Mouse (Mus musculus) embryonic facial prominence, embryonic 10.5 days (tissue): ENCODE results near the gene Ly6g5c. TPM values are rescaled to one million over a fixed set of nuclear protein-coding genes. Genes with fewer than 3 reads are reported as not detected.
"Not testable (repeated sequence)": the region's sequence is repeated elsewhere in the genome, so short reads cannot be mapped to it uniquely, and the experiment has no call there.

ENCODE experiments used
- DNase-seq: peaks from one replicate; pipeline ENCODE4 v3.0.0-alpha.2; 2017; ENCODE audit warnings: low spot score
- H3K27ac ChIP-seq: fragments of 300-500 bp; sonication (generic); replicated peaks from 2 replicates; pipeline ENCODE4 v1.5.1; 2016; ENCODE audit warnings: mild to moderate bottlenecking
- H3K27me3 ChIP-seq: fragments of 300-500 bp; sonication (generic); replicated peaks from 2 replicates; pipeline ENCODE4 v1.6.1; 2016; ENCODE audit warnings: low read depth, mild to moderate bottlenecking; ENCODE audit not compliant: poor library complexity, severe bottlenecking
- H3K36me3 ChIP-seq: fragments of 300-500 bp; sonication (generic); replicated peaks from 2 replicates; pipeline ENCODE4 v1.6.1; 2016; ENCODE audit warnings: mild to moderate bottlenecking, moderate library complexity
- H3K4me1 ChIP-seq: fragments of 300-500 bp; sonication (generic); 2 replicates; pipeline ENCODE4 v1.6.1; 2016
- H3K4me3 ChIP-seq: fragments of 300-500 bp; sonication (generic); 2 replicates; pipeline ENCODE4 v1.5.1; 2016; ENCODE audit warnings: mild to moderate bottlenecking, moderate library complexity
- H3K9me3 ChIP-seq: fragments of 300-500 bp; sonication (generic); 2 replicates; pipeline ENCODE4 v1.6.1; 2016; ENCODE audit warnings: mild to moderate bottlenecking
- WGBS: fragments of 180-500 bp; shearing (Covaris S2); methylation state at CpG from one replicate; pipeline ENCODE4 v1.1.7; 2016; 5-methylcytosine and 5-hydroxymethylcytosine counted together
- polyA plus RNA-seq: library from polyadenylated mRNA; unstranded; fragments of >200 nt; fragmentation: Nextera tagmentation; extraction: Ambion mirVana; gene quantifications from 2 replicates; pipeline ENCODE4 v1.2.1, GENCODE M21; 2016

The Ly6g5c gene
- polyA plus RNA-seq, 1 experiment from 2014 or later: not detected

GRCm38 (mm10) chr17:35104079-35104478, 4.0 kb upstream of the Ly6g5c start:
- H3K36me3 ChIP-seq: peaks cover 52% of the 10 kb centered on the region
- DNase-seq: no peak
- 91% methylated on average over 7 of the region's 7 CpGs for WGBS

GRCm38 (mm10) chr17:35104754-35105153, 3.3 kb upstream of the Ly6g5c start:
- peaks cover 13% of the 10 kb centered on the region for H3K4me1 ChIP-seq
- no peaks in the 10 kb centered on the region for H3K27me3 ChIP-seq
- H3K4me3 ChIP-seq: no peak overlapping the region
- no peak overlapping the region for H3K27ac ChIP-seq
- H3K9me3 ChIP-seq: no peaks in the 10 kb centered on the region
- H3K36me3 ChIP-seq: peaks cover 46% of the 10 kb centered on the region
- 87% methylated on average over 6 of the region's 6 CpGs for WGBS
- no peak for DNase-seq

More at GRCm38 (mm10) chr17:35104079-35104478, 4.0 kb upstream of the Ly6g5c start:
- Histone ChIP-seq H3K9me3 (no peaks in the 10 kb centered on the region), H3K4me3 (no peak overlapping the region; the same call in 1 of the 2 replicates), H3K4me1 (peaks cover 13% of the 10 kb centered on the region), H3K27me3 (no peaks in the 10 kb centered on the region), H3K27ac (no peak overlapping the region)

GRCm38 (mm10) chr17:35105740-35106389, 2.2 kb upstream of the Ly6g5c start:
- H3K4me3 ChIP-seq: peak overlapping the region; percentile 43
- H3K9me3 ChIP-seq: no peaks in the 10 kb centered on the region
- peak overlapping the region; percentile 74 for H3K27ac ChIP-seq
- H3K4me1 ChIP-seq: peaks cover 13% of the 10 kb centered on the region
- WGBS: 26% methylated on average over 13 of the region's 13 CpGs
- no peaks in the 10 kb centered on the region for H3K27me3 ChIP-seq
- peaks cover 35% of the 10 kb centered on the region for H3K36me3 ChIP-seq
- DNase-seq: peak; percentile 49

- H3K27me3 ChIP-seq: no peaks in the 10 kb centered on the region
- H3K4me1 ChIP-seq: peaks cover 13% of the 10 kb centered on the region
- peak overlapping the region; percentile 74 for H3K27ac ChIP-seq
- no peak for DNase-seq
- H3K36me3 ChIP-seq: peaks cover 28% of the 10 kb centered on the region
- WGBS: 70% methylated on average over 3 of the region's 3 CpGs
- no peak overlapping the region; the same call in 1 of the 2 replicates for H3K4me3 ChIP-seq
- no peaks in the 10 kb centered on the region for H3K9me3 ChIP-seq
These were observed 1.6 kb upstream of the Ly6g5c start for GRCm38 (mm10) chr17:35106522-35106921.

GRCm38 (mm10) chr17:35111774-35112173, 3.7 kb downstream of the Ly6g5c start:
- H3K9me3 ChIP-seq: no peaks in the 10 kb centered on the region
- H3K4me1 ChIP-seq: no peaks in the 10 kb centered on the region
- H3K36me3 ChIP-seq: peaks cover 29% of the 10 kb centered on the region
- H3K4me3 ChIP-seq: peak overlapping the region; percentile 11; the same call in 1 of the 2 replicates
- no peak overlapping the region for H3K27ac ChIP-seq
- no peaks in the 10 kb centered on the region for H3K27me3 ChIP-seq
- 81% methylated on average over 9 of the region's 9 CpGs for WGBS
- no peak for DNase-seq

- peak; percentile 23 for DNase-seq
- 86% methylated on average over 8 of the region's 8 CpGs for WGBS
- Histone ChIP-seq H3K4me3 (peak within 1 kb of the TSS; percentile 11; the same call in 1 of the 2 replicates), H3K4me1 (peaks cover 6% of the 10 kb centered on the region), H3K27me3 (no peaks in the 10 kb centered on the region), H3K27ac (no peak within 1 kb of the TSS), H3K36me3 (peaks cover 59% of the 10 kb centered on the region), H3K9me3 (no peaks in the 10 kb centered on the region)
These were observed 7.3 kb downstream of the Ly6g5c start, which contains the start of gene Ly6g5b for GRCm38 (mm10) chr17:35115046-35116019. Ly6g5b (minus strand) TSS chr17:35115428.

- Histone ChIP-seq H3K27me3 (no peaks in the 10 kb centered on the region), H3K9me3 (no peaks in the 10 kb centered on the region), H3K27ac (peak overlapping the region; percentile 90), H3K36me3 (peaks cover 60% of the 10 kb centered on the region), H3K4me1 (peaks cover 28% of the 10 kb centered on the region), H3K4me3 (peak overlapping the region; percentile 98)
- DNase-seq: no peak
- WGBS: under 1% methylated on average over 33 of the region's 33 CpGs
These were observed 12.7 kb downstream of the Ly6g5c start for GRCm38 (mm10) chr17:35120745-35121142.

- H3K4me1 ChIP-seq: peaks cover 33% of the 10 kb centered on the region
- peak; percentile 99 for DNase-seq
- H3K27me3 ChIP-seq: no peaks in the 10 kb centered on the region
- peaks cover 54% of the 10 kb centered on the region for H3K36me3 ChIP-seq
- H3K9me3 ChIP-seq: no peaks in the 10 kb centered on the region
- under 1% methylated on average over 50 of the region's 50 CpGs for WGBS
- H3K27ac ChIP-seq: peak within 1 kb of the TSS; percentile 90
- peak within 1 kb of the TSS; percentile 98 for H3K4me3 ChIP-seq
These were observed 13.2 kb downstream of the Ly6g5c start, which contains the start of gene Gpank1 for GRCm38 (mm10) chr17:35121143-35121799. Gpank1 (plus strand) TSS chr17:35121455.

- no peaks in the 10 kb centered on the region for H3K27me3 ChIP-seq
- H3K4me1 ChIP-seq: peaks cover 39% of the 10 kb centered on the region
- under 1% methylated on average over 19 of the region's 19 CpGs for WGBS
- H3K27ac ChIP-seq: peak within 1 kb of the TSS; percentile 90
- H3K36me3 ChIP-seq: peaks cover 50% of the 10 kb centered on the region
- H3K9me3 ChIP-seq: no peaks in the 10 kb centered on the region
- DNase-seq: peak; percentile 66
- H3K4me3 ChIP-seq: peak within 1 kb of the TSS; percentile 98
These were observed 13.8 kb downstream of the Ly6g5c start, which contains the start of gene Csnk2b for GRCm38 (mm10) chr17:35121871-35122303. Csnk2b (minus strand) TSS chr17:35122053.

- not testable (repeated sequence) for H3K9me3 ChIP-seq, H3K27me3 ChIP-seq, H3K27ac ChIP-seq, H3K4me3 ChIP-seq, DNase-seq
- H3K36me3 ChIP-seq: peaks cover 45% of the 10 kb centered on the region
- 94% methylated on average over 9 of the region's 9 CpGs for WGBS
- peaks cover 49% of the 10 kb centered on the region for H3K4me1 ChIP-seq
These were observed 15.2 kb downstream of the Ly6g5c start for GRCm38 (mm10) chr17:35123287-35123686.

- H3K4me3 ChIP-seq, H3K9me3 ChIP-seq, H3K27ac ChIP-seq, DNase-seq, H3K27me3 ChIP-seq: not testable (repeated sequence)
- 92% methylated on average over 12 of the region's 12 CpGs for WGBS
- Histone ChIP-seq H3K36me3 (peaks cover 43% of the 10 kb centered on the region), H3K4me1 (peaks cover 53% of the 10 kb centered on the region)
These were observed 16.3 kb downstream of the Ly6g5c start for GRCm38 (mm10) chr17:35124261-35124896.
